Mouse (Mus musculus): ENCODE measurements around the gene Dock4. TPM values are rescaled to one million over a fixed set of nuclear protein-coding genes. Genes with fewer than 3 reads are reported as not detected.

The Dock4 gene
- polyA plus RNA-seq, 1 experiment from 2014 or later: 13.3 TPM

- peak; percentile 63 for ATAC-seq (ENCODE audit: low FRiP score, low TSS enrichment)
- Histone ChIP-seq H3K36me3 (ENCODE audit: insufficient read depth, low read length) (no peaks in the 10 kb centered on the region), H3K27me3 (ENCODE audit: insufficient read depth, low read length) (no peaks in the 10 kb centered on the region), H3K4me1 (ENCODE audit: insufficient read depth, low read length) (0 out of 2 replicates have a peak, but pooled peaks cover 5% of the 10 kb centered on the region), H3K27ac (ENCODE audit: low read length) (peak overlapping the region; percentile 78; the same call in 1 of the 2 replicates), H3K4me3 (ENCODE audit: low read length) (no peak overlapping the region), H3K4me2 (replicated peaks; ENCODE audit: low read depth, low read length) (no peak overlapping the region), H3K9me3 (ENCODE audit: low read length) (no peaks in the 10 kb centered on the region), H3K9ac (replicated peaks; ENCODE audit: low read length) (no peak overlapping the region)
- 68% methylated on average over 3 of the region's 3 CpGs for WGBS
Measured at GRCm38 (mm10) chr12:40458977-40459376, 13.2 kb downstream of the Dock4 start.

- no peak overlapping the region for H3K9ac ChIP-seq (replicated peaks; ENCODE audit: low read length)
Measured at GRCm38 (mm10) chr12:40459673-40460265, 14.0 kb downstream of the Dock4 start.

GRCm38 (mm10) chr12:40462693-40463235 is 17.0 kb downstream of the Dock4 start:
- Histone ChIP-seq H3K36me3 (ENCODE audit: insufficient read depth, low read length) (no peaks in the 10 kb centered on the region), H3K27me3 (ENCODE audit: insufficient read depth, low read length) (no peaks in the 10 kb centered on the region), H3K9me3 (ENCODE audit: low read length) (no peaks in the 10 kb centered on the region), H3K4me1 (ENCODE audit: insufficient read depth, low read length) (peaks cover 13% of the 10 kb centered on the region), H3K9ac (replicated peaks; ENCODE audit: low read length) (no peak overlapping the region), H3K4me2 (replicated peaks; ENCODE audit: low read depth, low read length) (no peak overlapping the region), H3K27ac (ENCODE audit: low read length) (peak overlapping the region; percentile 47; the same call in 1 of the 2 replicates), H3K4me3 (ENCODE audit: low read length) (no peak overlapping the region)
- WGBS: 43% methylated on average over 7 of the region's 7 CpGs
- no peak for ATAC-seq (ENCODE audit: low FRiP score, low TSS enrichment)

More at GRCm38 (mm10) chr12:40459673-40460265, 14.0 kb downstream of the Dock4 start:
- WGBS: 67% methylated on average over 6 of the region's 6 CpGs
- no peak overlapping the region for H3K4me3 ChIP-seq (ENCODE audit: low read length)
- peak overlapping the region; percentile 78 for H3K27ac ChIP-seq (ENCODE audit: low read length)
- peaks cover 11% of the 10 kb centered on the region for H3K4me1 ChIP-seq (ENCODE audit: insufficient read depth, low read length)
- no peak overlapping the region for H3K4me2 ChIP-seq (replicated peaks; ENCODE audit: low read depth, low read length)
- H3K36me3 ChIP-seq (ENCODE audit: insufficient read depth, low read length): no peaks in the 10 kb centered on the region
- no peaks in the 10 kb centered on the region for H3K27me3 ChIP-seq (ENCODE audit: insufficient read depth, low read length)
- H3K9me3 ChIP-seq (ENCODE audit: low read length): no peaks in the 10 kb centered on the region
- ATAC-seq (ENCODE audit: low FRiP score, low TSS enrichment): no peak

- H3K36me3 ChIP-seq (ENCODE audit: insufficient read depth, low read length): no peaks in the 10 kb centered on the region
- H3K4me3 ChIP-seq (ENCODE audit: low read length): no peak overlapping the region
- H3K9ac ChIP-seq (replicated peaks; ENCODE audit: low read length): no peak overlapping the region
- ATAC-seq (ENCODE audit: low FRiP score, low TSS enrichment): no peak
- no peak overlapping the region for H3K27ac ChIP-seq (ENCODE audit: low read length)
- peaks cover 13% of the 10 kb centered on the region for H3K4me1 ChIP-seq (ENCODE audit: insufficient read depth, low read length)
- H3K27me3 ChIP-seq (ENCODE audit: insufficient read depth, low read length): no peaks in the 10 kb centered on the region
- no peaks in the 10 kb centered on the region for H3K9me3 ChIP-seq (ENCODE audit: low read length)
- WGBS: 73% methylated on average over 2 of the region's 2 CpGs
- no peak overlapping the region for H3K4me2 ChIP-seq (replicated peaks; ENCODE audit: low read depth, low read length)
Measured at GRCm38 (mm10) chr12:40463828-40464227, 18.1 kb downstream of the Dock4 start.

- no peak overlapping the region for H3K4me3 ChIP-seq (ENCODE audit: low read length)
- no peak overlapping the region for H3K4me2 ChIP-seq (replicated peaks; ENCODE audit: low read depth, low read length)
- no peak overlapping the region for H3K27ac ChIP-seq (ENCODE audit: low read length)
- no peaks in the 10 kb centered on the region for H3K27me3 ChIP-seq (ENCODE audit: insufficient read depth, low read length)
- ATAC-seq (ENCODE audit: low FRiP score, low TSS enrichment): peak; percentile 52; the same call in 1 of the 2 replicates
- peaks cover 13% of the 10 kb centered on the region for H3K4me1 ChIP-seq (ENCODE audit: insufficient read depth, low read length)
- H3K9me3 ChIP-seq (ENCODE audit: low read length): no peaks in the 10 kb centered on the region
- no peaks in the 10 kb centered on the region for H3K36me3 ChIP-seq (ENCODE audit: insufficient read depth, low read length)
- H3K9ac ChIP-seq (replicated peaks; ENCODE audit: low read length): no peak overlapping the region
- 40% methylated on average over 6 of the region's 6 CpGs for WGBS
Measured at GRCm38 (mm10) chr12:40464282-40464681, 18.5 kb downstream of the Dock4 start.

DNA sequence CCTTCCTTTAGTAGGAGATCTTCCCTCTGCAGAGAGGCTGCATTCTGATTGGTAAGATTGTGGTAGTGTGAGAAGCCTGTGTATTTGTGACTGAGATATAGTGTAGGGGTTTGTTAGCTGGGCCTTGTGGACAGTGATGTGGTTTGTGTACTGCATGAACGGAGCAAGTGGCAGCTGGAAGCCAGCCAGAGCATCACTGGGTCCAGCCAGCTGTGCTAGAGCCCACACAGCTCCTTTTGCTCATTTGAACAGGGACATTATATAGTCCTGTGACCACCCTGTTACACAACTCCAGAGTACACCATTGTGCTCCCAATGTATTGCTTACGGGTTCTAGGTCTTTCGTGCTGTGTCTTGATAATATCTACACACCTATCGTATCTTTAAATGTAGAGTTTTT is 22.5 kb downstream of the Dock4 start:
- Histone ChIP-seq H3K27me3 (ENCODE audit: insufficient read depth, low read length) (no peaks in the 10 kb centered on the region), H3K4me3 (ENCODE audit: low read length) (no peak overlapping the region), H3K27ac (ENCODE audit: low read length) (no peak overlapping the region), H3K36me3 (ENCODE audit: insufficient read depth, low read length) (no peaks in the 10 kb centered on the region), H3K9ac (replicated peaks; ENCODE audit: low read length) (no peak overlapping the region), H3K9me3 (ENCODE audit: low read length) (no peaks in the 10 kb centered on the region), H3K4me2 (replicated peaks; ENCODE audit: low read depth, low read length) (no peak overlapping the region), H3K4me1 (ENCODE audit: insufficient read depth, low read length) (peaks cover 23% of the 10 kb centered on the region)
- ATAC-seq (ENCODE audit: low FRiP score, low TSS enrichment): no peak
- WGBS: 80% methylated on average over 4 of the region's 4 CpGs

DNA sequence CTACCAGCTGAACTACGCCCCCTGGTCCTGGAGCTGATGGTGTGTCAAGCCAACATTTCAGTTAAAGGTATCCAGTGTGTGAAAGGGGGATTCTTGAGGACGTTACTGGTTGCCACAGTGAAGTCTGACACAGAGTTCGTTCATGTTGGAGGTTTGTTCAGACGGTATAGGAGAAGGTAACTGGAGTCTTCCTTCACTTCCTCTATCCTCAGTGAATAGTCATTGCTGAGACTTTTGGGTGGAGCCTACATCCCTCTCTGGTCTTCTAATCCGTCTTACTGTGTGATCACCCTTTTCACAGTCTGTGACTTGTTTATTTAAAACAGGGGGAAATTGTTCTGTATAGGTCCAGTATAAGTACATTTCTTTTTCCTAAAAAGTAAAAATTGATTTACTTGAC is 23.3 kb downstream of the Dock4 start:
- 79% methylated on average over 5 of the region's 5 CpGs for WGBS
- Histone ChIP-seq H3K4me2 (replicated peaks; ENCODE audit: low read depth, low read length) (no peak overlapping the region), H3K27ac (ENCODE audit: low read length) (no peak overlapping the region), H3K4me3 (ENCODE audit: low read length) (no peak overlapping the region), H3K27me3 (ENCODE audit: insufficient read depth, low read length) (no peaks in the 10 kb centered on the region), H3K36me3 (ENCODE audit: insufficient read depth, low read length) (no peaks in the 10 kb centered on the region), H3K4me1 (ENCODE audit: insufficient read depth, low read length) (peaks cover 21% of the 10 kb centered on the region), H3K9me3 (ENCODE audit: low read length) (no peaks in the 10 kb centered on the region), H3K9ac (replicated peaks; ENCODE audit: low read length) (no peak overlapping the region)
- ATAC-seq (ENCODE audit: low FRiP score, low TSS enrichment): no peak

DNA sequence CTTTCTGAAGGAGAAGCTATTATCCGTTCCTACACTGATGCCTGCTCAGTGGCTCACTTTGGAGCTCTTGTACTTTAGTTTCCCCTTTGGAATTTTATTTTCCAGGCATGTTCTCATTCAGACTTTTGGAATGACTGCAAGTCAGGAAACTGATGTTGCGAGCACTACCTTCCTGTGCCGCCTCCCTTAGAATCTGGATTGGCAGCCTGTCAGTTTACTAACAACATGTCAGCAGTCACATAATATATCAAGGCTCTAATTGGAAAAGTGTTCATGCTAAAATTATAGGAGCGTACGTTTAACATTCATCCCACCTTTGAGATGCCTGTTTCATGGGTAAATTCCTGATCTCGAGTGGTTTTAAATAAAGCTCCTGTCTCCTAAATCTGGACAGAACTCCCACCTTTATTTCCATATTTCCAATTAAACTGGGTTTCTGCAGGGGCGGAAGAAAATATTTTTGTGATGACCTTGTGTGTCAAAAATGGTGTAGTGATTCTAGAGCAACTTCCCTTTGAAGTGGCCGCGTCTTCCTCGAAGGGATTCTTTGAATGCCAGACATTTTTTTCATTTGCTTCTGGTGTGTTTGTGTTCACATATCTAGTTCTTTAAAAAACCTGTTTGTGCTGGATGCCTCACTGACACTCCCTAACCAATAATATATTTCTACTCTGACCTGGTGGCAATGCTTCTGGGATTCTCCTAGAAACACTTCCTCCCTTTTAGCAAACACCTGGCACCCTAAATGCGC is 26.1 kb downstream of the Dock4 start:
- no peaks in the 10 kb centered on the region for H3K27me3 ChIP-seq (ENCODE audit: insufficient read depth, low read length)
- no peak overlapping the region for H3K9ac ChIP-seq (replicated peaks; ENCODE audit: low read length)
- WGBS: 52% methylated on average over 11 of the region's 11 CpGs
- no peaks in the 10 kb centered on the region for H3K36me3 ChIP-seq (ENCODE audit: insufficient read depth, low read length)
- H3K4me1 ChIP-seq (ENCODE audit: insufficient read depth, low read length): peaks cover 16% of the 10 kb centered on the region
- H3K4me2 ChIP-seq (replicated peaks; ENCODE audit: low read depth, low read length): peak overlapping the region; percentile 42
- no peak overlapping the region for H3K27ac ChIP-seq (ENCODE audit: low read length)
- H3K4me3 ChIP-seq (ENCODE audit: low read length): peak overlapping the region; percentile 19; the same call in 1 of the 2 replicates
- ATAC-seq (ENCODE audit: low FRiP score, low TSS enrichment): no peak
- H3K9me3 ChIP-seq (ENCODE audit: low read length): no peaks in the 10 kb centered on the region

- no peak overlapping the region for H3K9ac ChIP-seq (replicated peaks; ENCODE audit: low read length)
- no peak overlapping the region for H3K4me3 ChIP-seq (ENCODE audit: low read length)
- no peaks in the 10 kb centered on the region for H3K27me3 ChIP-seq (ENCODE audit: insufficient read depth, low read length)
- ATAC-seq (ENCODE audit: low FRiP score, low TSS enrichment): no peak
- peaks cover 24% of the 10 kb centered on the region for H3K4me1 ChIP-seq (ENCODE audit: insufficient read depth, low read length)
- no peaks in the 10 kb centered on the region for H3K9me3 ChIP-seq (ENCODE audit: low read length)
- WGBS: 36% methylated on average over 2 of the region's 2 CpGs
- H3K36me3 ChIP-seq (ENCODE audit: insufficient read depth, low read length): no peaks in the 10 kb centered on the region
- no peak overlapping the region for H3K4me2 ChIP-seq (replicated peaks; ENCODE audit: low read depth, low read length)
- no peak overlapping the region for H3K27ac ChIP-seq (ENCODE audit: low read length)
Measured at GRCm38 (mm10) chr12:40473709-40474108, 28.0 kb downstream of the Dock4 start.

Data from kidney, embryonic 16.5 days (tissue).